Mouse (Mus musculus) ES-E14 (cell line): ENCODE data around the gene Chd3. TPM values are rescaled to one million over a fixed set of nuclear protein-coding genes. Genes with fewer than 3 reads are reported as not detected.

ENCODE experiments used
- DNase-seq: peaks from one replicate; pipeline ENCODE4 v3.0.0-alpha.2; 2013; ENCODE audit warnings: low read depth, low spot score
- H3K27ac ChIP-seq: 2 replicates; pipeline ENCODE4 v1.5.1; 2012; ENCODE audit warnings: low read depth, mild to moderate bottlenecking, low read length, moderate library complexity, mixed read lengths; ENCODE audit not compliant: poor library complexity, insufficient read depth, severe bottlenecking
- H3K36me3 ChIP-seq: 2 replicates; pipeline ENCODE4 v1.6.1; 2012; ENCODE audit warnings: mild to moderate bottlenecking, low read length, moderate library complexity, mixed read lengths; ENCODE audit not compliant: control insufficient read depth, poor library complexity, insufficient read depth, severe bottlenecking
- H3K4me1 ChIP-seq, 2 experiments: fragments of 150-350 bp in 1 of 2; sonication (generic) in 1 of 2; 2 replicates each; pipeline ENCODE4 v1.6.1; 2012; ENCODE audit warnings: low read length in 2 of 2, mild to moderate bottlenecking in 1 of 2, mixed read lengths in 1 of 2; ENCODE audit not compliant: control insufficient read depth in 2 of 2, insufficient read depth in 2 of 2, poor library complexity in 1 of 2
- H3K4me3 ChIP-seq, 2 experiments: fragments of 150-350 bp in 1 of 2; sonication (generic) in 1 of 2; 2 replicates each; pipeline ENCODE4 v1.5.1; 2012; ENCODE audit warnings: low read length in 2 of 2, low read depth in 1 of 2, mild to moderate bottlenecking in 1 of 2, mixed read lengths in 1 of 2; ENCODE audit not compliant: insufficient read depth in 1 of 2, poor library complexity in 1 of 2, severe bottlenecking in 1 of 2
- H3K9ac ChIP-seq: 2 replicates; pipeline ENCODE4 v1.6.1; 2012; ENCODE audit warnings: low read depth, mild to moderate bottlenecking, low read length, mixed read lengths; ENCODE audit not compliant: poor library complexity, insufficient read depth, severe bottlenecking
- H3K9me3 ChIP-seq: fragments of 150-350 bp; sonication (generic); 2 replicates; pipeline ENCODE4 v1.6.1; 2012; ENCODE audit warnings: low read depth, mild to moderate bottlenecking, low read length; ENCODE audit not compliant: control insufficient read depth, insufficient read depth
- CHD2 ChIP-seq: IDR thresholded peaks from 2 replicates; pipeline ENCODE4 v1.6.1; 2014; ENCODE audit warnings: mild to moderate bottlenecking, low read depth, low read length, inconsistent platforms
- HCFC1 ChIP-seq: IDR thresholded peaks from 2 replicates; pipeline ENCODE4 v1.6.1; 2012; ENCODE audit warnings: low read length, inconsistent platforms, borderline replicate concordance; ENCODE audit not compliant: insufficient read depth
- MAFK ChIP-seq: IDR thresholded peaks from 2 replicates; pipeline ENCODE4 v1.6.1; 2014; ENCODE audit warnings: mild to moderate bottlenecking, low read depth, low read length, inconsistent platforms; ENCODE audit not compliant: insufficient read depth
- ZC3H11A ChIP-seq: IDR thresholded peaks from 2 replicates; pipeline ENCODE4 v1.6.1; 2012; ENCODE audit warnings: low read depth, mild to moderate bottlenecking, inconsistent platforms, low read length, borderline replicate concordance
- ZNF384 ChIP-seq: IDR thresholded peaks from 2 replicates; pipeline ENCODE4 v1.6.1; 2012; ENCODE audit warnings: low read depth, low read length, inconsistent platforms
- in situ Hi-C, 2 experiments: fragments of 600-800 bp; cut with MboI; formaldehyde crosslinking; loops; one replicate each; pipeline ENCODE4 v1.15.1; 2025; ENCODE audit warnings: low sequenced_read_pairs in 2 of 2, inconsistent platforms in 1 of 2; ENCODE audit not compliant: unreplicated experiment in 2 of 2
- total RNA-seq: library from RNA; depleted of rRNA; stranded (reverse); fragments of 300-350 nt; gene quantifications from 2 replicates; pipeline ENCODE4 v1.2.3, GENCODE M21; 2012

Gene Chd3
- total RNA-seq, 1 experiment: 27.0 TPM

GRCm38 (mm10) chr11:69406867-69407723 is 37.9 kb upstream of the Chd3 start:
- H3K4me3 ChIP-seq: no peak overlapping the region
- in situ Hi-C loops: no loop called here
- TF ChIP-seq HCFC1: no peak
- no peak for TF ChIP-seq ZNF384
- TF ChIP-seq CHD2: no peak
- no peak for TF ChIP-seq MAFK
- no peak for TF ChIP-seq ZC3H11A

GRCm38 (mm10) chr11:69406282-69406681 is 37.1 kb upstream of the Chd3 start:
- no peak for TF ChIP-seq ZC3H11A
- TF ChIP-seq MAFK: no peak
- no peak for TF ChIP-seq ZNF384
- no peak for TF ChIP-seq CHD2
- no peak for TF ChIP-seq HCFC1
- Histone ChIP-seq H3K9ac (no peak overlapping the region), H3K4me3 (no peak overlapping the region), H3K36me3 (peaks cover 43% of the 10 kb centered on the region), H3K4me1 (peaks cover 0 to 27% of the 10 kb centered on the region in 2 experiments; a peak in 2 of 4 replicates), H3K27ac (no peak overlapping the region), H3K9me3 (no peaks in the 10 kb centered on the region)
- no peak for DNase-seq
- in situ Hi-C loops: no loop called here

More at GRCm38 (mm10) chr11:69406867-69407723, 37.9 kb upstream of the Chd3 start:
- no peak for DNase-seq
- Histone ChIP-seq H3K9me3 (no peaks in the 10 kb centered on the region), H3K4me1 (peaks cover 0 to 27% of the 10 kb centered on the region in 2 experiments; a peak in 3 of 4 replicates), H3K36me3 (peaks cover 37% of the 10 kb centered on the region), H3K27ac (no peak overlapping the region), H3K9ac (no peak overlapping the region)

GRCm38 (mm10) chr11:69405397-69406200 is 36.4 kb upstream of the Chd3 start:
- Histone ChIP-seq H3K4me3 (no peak overlapping the region), H3K36me3 (peaks cover 48% of the 10 kb centered on the region), H3K27ac (no peak overlapping the region), H3K4me1 (peaks cover 0 to 27% of the 10 kb centered on the region in 2 experiments; a peak in 2 of 4 replicates), H3K9me3 (no peaks in the 10 kb centered on the region), H3K9ac (no peak overlapping the region; the same call in 1 of the 2 replicates)
- TF ChIP-seq ZNF384: no peak
- no peak for TF ChIP-seq HCFC1
- TF ChIP-seq CHD2: no peak
- TF ChIP-seq MAFK: no peak
- TF ChIP-seq ZC3H11A: no peak
- in situ Hi-C loops: no loop called here
- DNase-seq: no peak

- Histone ChIP-seq H3K36me3 (peaks cover 54% of the 10 kb centered on the region), H3K9me3 (no peaks in the 10 kb centered on the region), H3K4me3 (peak overlapping the region; percentile 36 to 38; a peak in 3 of 4 replicates), H3K27ac (no peak overlapping the region), H3K4me1 (peaks cover 0 to 27% of the 10 kb centered on the region in 2 experiments; a peak in 2 of 4 replicates), H3K9ac (peak overlapping the region; percentile 34)
- in situ Hi-C loops: no loop called here
- no peak for TF ChIP-seq ZC3H11A
- no peak for TF ChIP-seq MAFK
- TF ChIP-seq CHD2: no peak
- no peak for TF ChIP-seq HCFC1
- no peak for TF ChIP-seq ZNF384
- no peak for DNase-seq
These were observed 35.6 kb upstream of the Chd3 start for GRCm38 (mm10) chr11:69404595-69405396.
